8 mouse cellular contexts compared by ENCODE assay signal in the genomic region with DNA sequence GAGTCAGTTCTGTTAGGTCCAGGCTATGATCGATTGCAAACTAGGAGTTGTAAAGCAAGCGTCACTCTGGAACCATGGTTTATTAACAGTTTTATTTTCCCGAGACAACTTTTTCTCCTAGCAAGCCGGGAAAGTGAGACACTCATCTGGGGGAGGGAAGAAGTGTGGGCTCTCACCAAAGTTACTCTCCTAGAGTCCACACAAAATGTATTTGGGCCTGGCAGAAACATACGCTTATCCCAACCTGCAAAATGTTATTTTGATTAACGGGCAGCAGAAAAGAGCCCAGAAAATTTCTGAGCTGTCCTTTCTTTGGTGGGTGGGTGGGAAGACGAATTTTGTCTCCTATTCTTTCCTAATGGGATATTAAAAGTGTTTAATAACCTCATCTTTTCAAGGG.
DNase-seq lines count a peak whose midpoint lies in the region; ATAC-seq lines count a peak whose summit lies in the region.

No protein-coding gene starts in this region.

- H3K27ac ChIP-seq in kidney, embryonic 16.5 days (ENCODE audit: low read length), result no peak overlapping the region
- H3K27ac ChIP-seq in embryonic facial prominence, embryonic 13.5 days, result no peak overlapping the region
- peak overlapping the region; percentile 92 for H3K27ac ChIP-seq in hindbrain, embryonic 14.5 days
- H3K27ac ChIP-seq in midbrain, embryonic 15.5 days, result peak overlapping the region; percentile 81; the same call in 1 of the 2 replicates

- DNase-seq in kidney, postnatal 4 days, result no peak
- DNase-seq in hindbrain, embryonic 14.5 days (ENCODE audit: low spot score), result no peak
- DNase-seq in cerebellum, adult 11 months, result no peak
- DNase-seq in adrenal gland, postnatal 36 days, result no peak
- DNase-seq in MN1 (ENCODE audit: low spot score), result no peak

- ATAC-seq in kidney, embryonic 16.5 days (ENCODE audit: low FRiP score, low TSS enrichment), result no peak
- ATAC-seq in embryonic facial prominence, embryonic 13.5 days (ENCODE audit: insufficient number of reproducible peaks, insufficient read depth, low FRiP score, low TSS enrichment, low read depth), result no peak
- ATAC-seq in hindbrain, embryonic 14.5 days (ENCODE audit: low FRiP score), result no peak
- ATAC-seq in midbrain, embryonic 15.5 days (replicated peaks), result no peak

- peak overlapping the region; percentile 54 for H3K4me3 ChIP-seq in kidney, embryonic 16.5 days (ENCODE audit: low read length)
- H3K4me3 ChIP-seq in embryonic facial prominence, embryonic 13.5 days, result peak overlapping the region; percentile 46; the same call in 1 of the 2 replicates
- peak overlapping the region; percentile 44 for H3K4me3 ChIP-seq in hindbrain, embryonic 14.5 days (replicated peaks; ENCODE audit: low read length)
- peak overlapping the region; percentile 47 for H3K4me3 ChIP-seq in midbrain, embryonic 15.5 days

- H3K4me1 ChIP-seq in kidney, embryonic 16.5 days (ENCODE audit: insufficient read depth, low read length), result peaks cover 20% of the 10 kb centered on the region
- peaks cover 12% of the 10 kb centered on the region for H3K4me1 ChIP-seq in embryonic facial prominence, embryonic 13.5 days
- H3K4me1 ChIP-seq in hindbrain, embryonic 14.5 days (replicated peaks; ENCODE audit: control insufficient read depth, insufficient read depth, low read length), result peaks cover 6% of the 10 kb centered on the region
- H3K4me1 ChIP-seq in midbrain, embryonic 15.5 days, result peaks cover 16% of the 10 kb centered on the region

- peak overlapping the region; percentile 96 for H3K4me2 ChIP-seq in kidney, embryonic 16.5 days (replicated peaks; ENCODE audit: low read depth, low read length)
- H3K4me2 ChIP-seq in embryonic facial prominence, embryonic 13.5 days, result peak overlapping the region; percentile 79
- peak overlapping the region; percentile 73 for H3K4me2 ChIP-seq in hindbrain, embryonic 14.5 days (replicated peaks)
- H3K4me2 ChIP-seq in midbrain, embryonic 15.5 days, result peak overlapping the region; percentile 73

- 36% methylated on average over 7 of the region's 7 CpGs for WGBS in kidney, embryonic 16.5 days
- WGBS in embryonic facial prominence, embryonic 13.5 days, result 57% methylated on average over 7 of the region's 7 CpGs
- 59% methylated on average over 7 of the region's 7 CpGs for WGBS in hindbrain, embryonic 14.5 days
- 66% methylated on average over 7 of the region's 7 CpGs for WGBS in midbrain, embryonic 15.5 days

- peaks cover 22% of the 10 kb centered on the region for H3K27me3 ChIP-seq in kidney, embryonic 16.5 days (ENCODE audit: insufficient read depth, low read length)
- peaks cover 56% of the 10 kb centered on the region for H3K27me3 ChIP-seq in embryonic facial prominence, embryonic 13.5 days
- no peaks in the 10 kb centered on the region for H3K27me3 ChIP-seq in hindbrain, embryonic 14.5 days (ENCODE audit: control insufficient read depth, insufficient read depth, low read length)
- no peaks in the 10 kb centered on the region for H3K27me3 ChIP-seq in midbrain, embryonic 15.5 days (replicated peaks)

- no peaks in the 10 kb centered on the region for H3K36me3 ChIP-seq in kidney, embryonic 16.5 days (ENCODE audit: insufficient read depth, low read length)
- no peaks in the 10 kb centered on the region for H3K36me3 ChIP-seq in embryonic facial prominence, embryonic 13.5 days
- no peaks in the 10 kb centered on the region for H3K36me3 ChIP-seq in hindbrain, embryonic 14.5 days (replicated peaks; ENCODE audit: control insufficient read depth, insufficient read depth)
- H3K36me3 ChIP-seq in midbrain, embryonic 15.5 days (replicated peaks), result no peaks in the 10 kb centered on the region

- no peaks in the 10 kb centered on the region for H3K9me3 ChIP-seq in kidney, embryonic 16.5 days (ENCODE audit: low read length)
- H3K9me3 ChIP-seq in embryonic facial prominence, embryonic 13.5 days, result no peaks in the 10 kb centered on the region
- no peaks in the 10 kb centered on the region for H3K9me3 ChIP-seq in hindbrain, embryonic 14.5 days (ENCODE audit: control insufficient read depth, low read length)
- H3K9me3 ChIP-seq in midbrain, embryonic 15.5 days, result no peaks in the 10 kb centered on the region

- H3K9ac ChIP-seq in kidney, embryonic 16.5 days (replicated peaks; ENCODE audit: low read length), result no peak overlapping the region
- no peak overlapping the region for H3K9ac ChIP-seq in embryonic facial prominence, embryonic 13.5 days
- H3K9ac ChIP-seq in hindbrain, embryonic 14.5 days, result peak overlapping the region; percentile 79
- peak overlapping the region; percentile 61 for H3K9ac ChIP-seq in midbrain, embryonic 15.5 days

Comparison
In these comparisons a context has a peak if more than half of its experiments do, and no peak if none do; other contexts are left out.
1. H3K27ac ChIP-seq: peak in hindbrain, embryonic 14.5 days (single experiment) and midbrain, embryonic 15.5 days (single experiment); none in kidney, embryonic 16.5 days (single experiment) and embryonic facial prominence, embryonic 13.5 days (single experiment).
2. H3K9ac ChIP-seq: peak in hindbrain, embryonic 14.5 days (single experiment) and midbrain, embryonic 15.5 days (single experiment); none in kidney, embryonic 16.5 days (single experiment) and embryonic facial prominence, embryonic 13.5 days (single experiment).
3. Peak in every context shown above with its lines, with median percentiles within 50 percentile points of each other: H3K4me2 ChIP-seq and H3K4me3 ChIP-seq.